Mouse (Mus musculus) neural tube, embryonic 11.5 days (tissue): Measurements from ENCODE around the gene Dnase1l2. TPM values are rescaled to one million over a fixed set of nuclear protein-coding genes. Genes with fewer than 3 reads are reported as not detected.
"Not testable (repeated sequence)": the region's sequence is repeated elsewhere in the genome, so short reads cannot be mapped to it uniquely, and the experiment has no call there.

Experiments
- ATAC-seq: fragments of 200-750 bp; cut with Nextera tagmentation; 2 replicates; pipeline ENCODE4 v1.8.0; 2017; ENCODE audit warnings: moderate number of reproducible peaks, mild to moderate bottlenecking, moderate TSS enrichment, moderate library complexity; ENCODE audit not compliant: insufficient read depth, low FRiP score, low TSS enrichment
- DNase-seq: peaks from one replicate; pipeline ENCODE4 v3.0.0-alpha.2; 2015; ENCODE audit warnings: low spot score
- H3K27ac ChIP-seq: fragments of 300-500 bp; sonication (generic); 2 replicates; pipeline ENCODE4 v1.5.1; 2014; ENCODE audit warnings: low read depth, mild to moderate bottlenecking, low read length
- H3K27me3 ChIP-seq: fragments of 300-500 bp; sonication (generic); 2 replicates; pipeline ENCODE4 v1.6.1; 2014; ENCODE audit warnings: mild to moderate bottlenecking, low read length, mixed read lengths; ENCODE audit not compliant: control insufficient read depth, insufficient read depth
- H3K36me3 ChIP-seq: fragments of 300-500 bp; sonication (generic); 2 replicates; pipeline ENCODE4 v1.6.1; 2014; ENCODE audit warnings: mild to moderate bottlenecking, low read length, moderate library complexity, mixed read lengths; ENCODE audit not compliant: control insufficient read depth, insufficient read depth
- H3K4me1 ChIP-seq: fragments of 300-500 bp; sonication (generic); 2 replicates; pipeline ENCODE4 v1.6.1; 2014; ENCODE audit warnings: low read length, mixed read lengths; ENCODE audit not compliant: control insufficient read depth, insufficient read depth
- H3K4me2 ChIP-seq: fragments of 300-500 bp; sonication (generic); 2 replicates; pipeline ENCODE4 v1.6.1; 2014; ENCODE audit warnings: low read depth, mild to moderate bottlenecking, moderate library complexity
- H3K4me3 ChIP-seq: fragments of 300-500 bp; sonication (generic); 2 replicates; pipeline ENCODE4 v1.5.1; 2014; ENCODE audit warnings: low read depth, low read length
- H3K9ac ChIP-seq: fragments of 300-500 bp; sonication (generic); 2 replicates; pipeline ENCODE4 v1.6.1; 2014; ENCODE audit warnings: mild to moderate bottlenecking, low read length
- H3K9me3 ChIP-seq: fragments of 300-500 bp; sonication (generic); 2 replicates; pipeline ENCODE4 v1.6.1; 2016; ENCODE audit warnings: low read length; ENCODE audit not compliant: control insufficient read depth
- WGBS: fragments of 180-500 bp; shearing (Covaris S2); extraction: QIAGEN DNeasy Blood & Tissue Kit; methylation state at CpG from one replicate; pipeline ENCODE4 v1.1.7; 2014; 5-methylcytosine and 5-hydroxymethylcytosine counted together
- polyA plus RNA-seq: library from polyadenylated mRNA; unstranded; fragments of >200 nt; fragmentation: Nextera tagmentation; extraction: Ambion mirVana; gene quantifications from 2 replicates; pipeline ENCODE4 v1.2.1, GENCODE M21; 2014

The Dnase1l2 gene
- polyA plus RNA-seq, 1 experiment from 2014 or later: 2.1 TPM

DNA sequence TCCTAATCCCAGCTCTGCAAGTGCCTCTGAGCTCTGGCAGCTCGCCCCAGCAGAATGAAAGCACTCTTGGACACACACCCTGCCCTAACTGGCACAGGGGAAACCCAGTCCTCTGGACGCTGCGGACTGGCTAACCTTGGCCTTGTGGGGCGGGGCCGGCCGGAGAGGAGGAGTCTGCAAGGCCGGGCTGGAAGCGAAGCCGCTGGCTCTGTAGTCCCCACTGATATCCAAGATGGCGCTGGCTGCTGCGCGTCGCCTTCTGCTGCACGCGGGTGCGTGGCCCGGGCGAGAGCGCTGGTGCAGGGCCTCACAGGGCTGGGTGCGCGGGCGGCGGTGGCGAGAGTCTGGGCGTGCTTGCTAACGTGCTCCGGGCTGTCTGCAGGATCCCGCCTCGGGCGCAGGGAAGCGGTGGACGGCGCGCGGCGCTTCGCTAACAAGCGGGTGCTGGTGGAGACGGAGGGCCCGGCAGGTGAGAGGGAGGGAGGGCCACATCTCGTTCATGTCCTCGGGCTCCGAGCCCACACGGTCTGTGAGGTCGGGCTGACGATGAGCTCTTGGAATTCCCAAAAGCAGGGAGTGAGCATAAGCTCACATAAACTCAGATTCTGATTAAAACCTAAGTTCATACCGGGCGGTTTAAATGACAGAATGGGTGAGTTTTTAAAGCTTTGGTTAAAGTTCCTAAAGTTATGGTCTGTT is 16.3 kb downstream of the Dnase1l2 start, which contains the start of gene Eci1:
Gene Eci1, plus strand, starts transcription at position 171 of the 699 bp plus-strand sequence.
- Histone ChIP-seq H3K9me3 (no peaks in the 10 kb centered on the region), H3K27ac (peak within 1 kb of the TSS; percentile 92), H3K4me1 (peaks cover 4% of the 10 kb centered on the region; the same call in 1 of the 2 replicates), H3K27me3 (no peaks in the 10 kb centered on the region), H3K36me3 (peaks cover 16% of the 10 kb centered on the region), H3K4me3 (peak within 1 kb of the TSS; percentile 70), H3K4me2 (peak within 1 kb of the TSS; percentile 68), H3K9ac (peak within 1 kb of the TSS; percentile 90)
- peak; percentile 99 for ATAC-seq
- DNase-seq: peak; percentile 91
- under 1% methylated on average over 48 of the region's 48 CpGs for WGBS

GRCm38 (mm10) chr17:24425905-24426304 is 17.0 kb downstream of the Dnase1l2 start:
- ATAC-seq (peak; percentile 2; the same call in 1 of the 2 replicates), DNase-seq (no peak)
- Histone ChIP-seq H3K4me2 (no peak overlapping the region), H3K27me3 (no peaks in the 10 kb centered on the region), H3K36me3 (peaks cover 23% of the 10 kb centered on the region), H3K4me1 (peaks cover 4% of the 10 kb centered on the region; the same call in 1 of the 2 replicates), H3K9ac (no peak overlapping the region; the same call in 1 of the 2 replicates), H3K27ac (no peak overlapping the region), H3K9me3 (no peaks in the 10 kb centered on the region), H3K4me3 (no peak overlapping the region)
- 89% methylated on average over 7 of the region's 7 CpGs for WGBS

DNA sequence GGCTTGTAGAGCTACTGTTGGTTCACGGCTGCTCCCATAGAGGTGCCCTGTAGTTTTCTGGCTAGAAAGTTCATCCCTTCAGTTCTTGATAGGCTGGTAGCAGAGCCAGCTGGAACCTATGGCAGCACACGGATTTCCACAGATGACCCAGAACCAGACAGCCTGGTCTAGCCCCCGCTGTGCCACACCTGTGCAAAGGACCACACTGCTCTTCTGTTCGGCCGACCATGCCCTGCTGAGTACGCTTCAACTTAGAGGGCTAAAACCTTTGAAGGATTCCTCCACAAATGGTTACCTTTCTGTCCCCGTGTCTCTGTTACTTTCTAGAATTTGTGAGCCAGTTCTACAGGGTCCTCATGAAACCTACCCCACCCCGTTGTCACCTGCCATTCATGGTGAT is 17.6 kb downstream of the Dnase1l2 start:
- ATAC-seq, H3K27ac ChIP-seq, H3K4me2 ChIP-seq, H3K9ac ChIP-seq, DNase-seq, H3K4me1 ChIP-seq, H3K4me3 ChIP-seq, H3K27me3 ChIP-seq, H3K9me3 ChIP-seq: not testable (repeated sequence)
- WGBS: 96% methylated on average over 4 of the region's 8 CpGs
- H3K36me3 ChIP-seq: peaks cover 29% of the 10 kb centered on the region

GRCm38 (mm10) chr17:24424489-24424888 is 18.4 kb downstream of the Dnase1l2 start:
- DNase-seq (no peak), ATAC-seq (no peak)
- no peak overlapping the region for H3K4me3 ChIP-seq
- WGBS: 93% methylated on average over 5 of the region's 5 CpGs
- peaks cover 4% of the 10 kb centered on the region; the same call in 1 of the 2 replicates for H3K4me1 ChIP-seq
- no peak overlapping the region for H3K27ac ChIP-seq
- H3K9me3 ChIP-seq: no peaks in the 10 kb centered on the region
- H3K36me3 ChIP-seq: peaks cover 35% of the 10 kb centered on the region
- no peaks in the 10 kb centered on the region for H3K27me3 ChIP-seq
- no peak overlapping the region for H3K4me2 ChIP-seq
- H3K9ac ChIP-seq: no peak overlapping the region

DNA sequence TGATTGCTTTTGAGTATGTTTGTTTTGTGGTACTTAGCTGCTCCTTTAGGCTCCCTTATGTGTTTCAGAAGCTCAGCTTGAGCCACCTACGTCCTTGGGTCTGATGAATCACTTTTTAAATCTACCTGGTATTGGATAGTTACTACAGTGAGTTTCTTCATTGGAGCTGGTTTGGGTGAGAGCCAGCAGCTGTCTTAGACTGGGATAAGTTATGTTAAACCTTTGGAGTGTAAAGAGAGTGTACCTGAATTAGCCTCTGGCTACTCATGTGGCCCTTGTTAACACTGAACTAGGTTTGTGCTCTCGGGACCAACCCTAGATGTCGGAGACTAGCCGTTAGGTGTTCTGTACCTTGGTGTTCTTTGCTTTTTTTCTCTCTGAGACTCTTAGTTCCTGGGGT is 19.8 kb downstream of the Dnase1l2 start:
- peaks cover 43% of the 10 kb centered on the region for H3K36me3 ChIP-seq
- no peak overlapping the region for H3K4me3 ChIP-seq
- no peak for DNase-seq
- no peaks in the 10 kb centered on the region for H3K9me3 ChIP-seq
- H3K27ac ChIP-seq: no peak overlapping the region
- H3K4me2 ChIP-seq: no peak overlapping the region
- ATAC-seq: no peak
- no peaks in the 10 kb centered on the region for H3K27me3 ChIP-seq
- WGBS: 95% methylated on average over 4 of the region's 4 CpGs
- peaks cover 4% of the 10 kb centered on the region; the same call in 1 of the 2 replicates for H3K4me1 ChIP-seq
- no peak overlapping the region for H3K9ac ChIP-seq

DNA sequence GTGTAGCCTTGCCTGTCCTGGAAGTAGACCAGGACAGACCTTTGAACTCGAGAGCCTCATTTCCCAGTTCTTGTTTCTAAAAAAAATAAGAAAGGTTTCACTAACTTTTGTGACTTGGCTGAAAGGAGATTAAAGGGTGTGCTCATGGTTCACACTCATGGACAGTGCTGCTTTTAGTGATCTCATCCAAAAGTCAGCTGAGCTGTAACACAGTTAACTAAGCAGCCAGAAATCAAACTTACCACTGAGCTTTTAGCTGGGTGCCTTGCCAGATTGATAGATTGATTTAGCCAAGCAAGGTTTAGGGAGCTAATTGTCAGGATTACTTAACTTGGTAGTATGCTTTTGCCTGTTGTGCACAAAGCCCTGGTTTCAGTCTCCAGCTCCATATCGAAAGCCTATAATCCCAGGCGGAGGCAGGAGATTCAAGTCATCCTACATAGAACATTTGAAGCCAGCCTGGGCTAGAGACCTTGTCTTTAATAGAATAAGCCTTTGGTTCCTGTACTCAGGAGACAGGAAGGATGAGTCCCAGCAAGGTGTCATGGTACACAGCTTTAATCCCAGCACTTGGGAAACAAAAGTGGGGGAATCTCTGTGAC is 26.8 kb downstream of the Dnase1l2 start:
- H3K4me3 ChIP-seq: peak overlapping the region; percentile 71
- no peaks in the 10 kb centered on the region for H3K27me3 ChIP-seq
- no peak overlapping the region for H3K27ac ChIP-seq
- DNase-seq (no peak), ATAC-seq (no peak)
- no peaks in the 10 kb centered on the region for H3K9me3 ChIP-seq
- H3K9ac ChIP-seq: no peak overlapping the region; the same call in 1 of the 2 replicates
- WGBS: 95% methylated on average over 3 of the region's 3 CpGs
- peaks cover 24% of the 10 kb centered on the region for H3K36me3 ChIP-seq
- peaks cover 10% of the 10 kb centered on the region; the same call in 1 of the 2 replicates for H3K4me1 ChIP-seq
- peak overlapping the region; percentile 87 for H3K4me2 ChIP-seq

- Histone ChIP-seq H3K4me2 (peak overlapping the region; percentile 87), H3K9me3 (no peaks in the 10 kb centered on the region), H3K4me3 (peak overlapping the region; percentile 71), H3K27ac (peak overlapping the region; percentile 85), H3K36me3 (peaks cover 15% of the 10 kb centered on the region), H3K4me1 (peaks cover 10% of the 10 kb centered on the region; the same call in 1 of the 2 replicates), H3K27me3 (no peaks in the 10 kb centered on the region), H3K9ac (peak overlapping the region; percentile 74)
- ATAC-seq (no peak), DNase-seq (no peak)
- WGBS: under 1% methylated on average over 21 of the region's 21 CpGs
These were observed 27.9 kb downstream of the Dnase1l2 start for GRCm38 (mm10) chr17:24415011-24415410.

DNA sequence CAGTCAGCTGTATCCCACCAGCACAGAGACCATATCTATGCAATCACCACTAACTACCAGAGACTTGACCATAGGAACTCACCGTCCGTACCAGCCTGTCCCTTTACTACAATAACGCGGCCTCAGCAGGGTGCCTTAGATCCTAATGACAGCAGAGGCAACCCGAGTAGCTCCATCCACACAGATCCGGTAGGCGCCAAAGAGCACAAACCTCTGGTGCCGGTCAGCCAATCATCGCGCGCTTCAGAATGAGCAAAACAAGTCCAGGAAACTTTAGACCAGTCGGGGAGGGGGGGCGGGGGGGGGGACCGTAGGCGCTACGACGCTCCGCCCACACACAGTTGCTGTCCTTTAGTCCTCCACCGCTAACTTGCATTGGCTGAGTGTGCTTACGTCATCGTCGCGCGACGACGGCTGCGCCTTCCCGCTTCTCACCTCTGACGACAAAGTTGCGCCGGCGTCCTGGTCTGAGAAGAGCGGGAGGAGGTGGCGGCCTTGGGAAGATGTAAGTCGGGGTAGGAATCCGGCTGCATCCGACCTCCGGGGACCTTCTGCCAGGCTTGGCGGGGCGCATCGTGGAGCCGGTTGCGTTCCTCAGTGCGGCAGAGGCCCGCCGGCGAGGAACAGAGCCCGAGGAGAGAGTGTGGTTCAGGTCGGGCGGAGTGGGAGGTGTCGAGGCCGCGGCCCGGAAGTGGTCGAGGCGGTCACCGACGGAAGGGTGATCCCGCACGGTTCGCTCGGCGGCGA is 28.5 kb downstream of the Dnase1l2 start, which contains the start of gene Rnps1:
Gene Rnps1, plus strand, starts transcription at position 336 of the 747 bp plus-strand sequence.
- ATAC-seq (peak; percentile 96), DNase-seq (peak; percentile 99)
- Histone ChIP-seq H3K9ac (peak within 1 kb of the TSS; percentile 74), H3K27me3 (no peaks in the 10 kb centered on the region), H3K4me1 (peaks cover 10% of the 10 kb centered on the region; the same call in 1 of the 2 replicates), H3K27ac (peak within 1 kb of the TSS; percentile 85), H3K4me3 (peak within 1 kb of the TSS; percentile 71), H3K4me2 (peak within 1 kb of the TSS; percentile 87), H3K36me3 (peaks cover 9% of the 10 kb centered on the region), H3K9me3 (no peaks in the 10 kb centered on the region)
- WGBS: under 1% methylated on average over 64 of the region's 64 CpGs
